ENCODE assay signal across 10 mouse cellular contexts in the genomic region with DNA sequence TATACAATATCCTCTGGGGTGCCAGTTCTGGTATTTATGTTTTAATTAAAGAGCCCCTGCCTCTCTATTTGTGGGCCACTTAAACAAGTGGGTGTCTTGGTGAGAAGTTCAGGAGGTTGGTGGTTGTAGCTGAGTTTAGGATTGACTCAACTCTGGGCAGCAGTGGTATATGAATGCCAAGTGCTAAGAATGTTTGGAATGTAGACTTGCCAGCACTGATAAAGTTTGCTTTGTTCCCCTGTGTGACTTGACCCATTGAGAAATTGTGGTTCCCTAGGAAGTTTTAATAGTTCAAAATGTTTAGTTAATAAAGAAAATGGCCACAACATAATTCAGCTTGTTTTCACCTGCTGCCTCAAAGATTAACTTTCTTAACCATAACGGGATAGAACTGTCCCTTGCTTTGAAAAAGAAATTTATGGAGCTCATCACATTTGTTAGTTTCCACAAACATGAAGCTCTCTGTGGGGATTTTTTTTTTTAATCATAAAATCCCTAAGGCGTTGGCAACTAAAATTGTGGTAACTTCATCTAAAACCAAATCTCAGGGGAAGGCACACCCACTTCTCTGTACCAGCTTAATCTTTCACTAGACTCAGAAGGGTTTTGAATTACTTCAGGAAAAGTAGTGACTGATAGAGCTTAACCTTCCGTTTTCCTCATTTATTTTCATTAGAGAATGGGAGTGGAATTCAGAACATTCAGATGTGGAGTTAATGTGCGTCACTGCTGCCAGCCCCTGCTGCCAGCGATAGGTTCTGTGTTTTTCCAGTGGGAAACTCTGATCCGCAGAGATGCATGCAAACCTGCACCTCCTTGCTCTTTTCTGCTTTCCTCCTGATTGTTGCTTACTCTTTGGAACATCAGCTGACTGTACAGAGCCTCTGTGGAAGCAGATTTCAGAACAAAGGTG.
DNase-seq lines count a peak whose midpoint lies in the region; ATAC-seq lines count a peak whose summit lies in the region.
"Had no signal": no experiment of that assay in that cellular context is flagged by ENCODE, and none has a peak within 500 bp of the region (broad histone marks: within the 10 kb centered on the region; RNA-seq: fewer than 3 reads in every experiment).

No protein-coding gene starts in this region.

- H3K9ac ChIP-seq in neural tube, embryonic 13.5 days: no peak overlapping the region
- 0 out of 2 replicates have a peak overlapping the region, but pooled peaks have one; percentile 50 for H3K9ac ChIP-seq in kidney, embryonic 16.5 days (replicated peaks; ENCODE audit: low read length)

- no peak overlapping the region for H3K4me2 ChIP-seq in neural tube, embryonic 13.5 days
- peak overlapping the region; percentile 40 for H3K4me2 ChIP-seq in kidney, embryonic 16.5 days (replicated peaks; ENCODE audit: low read depth, low read length)

- WGBS in neural tube, embryonic 13.5 days: 50% methylated on average over 6 of the region's 6 CpGs
- 12% methylated on average over 6 of the region's 6 CpGs for WGBS in kidney, embryonic 16.5 days

- no peaks in the 10 kb centered on the region for H3K27me3 ChIP-seq in neural tube, embryonic 13.5 days
- no peaks in the 10 kb centered on the region for H3K27me3 ChIP-seq in kidney, embryonic 16.5 days (ENCODE audit: insufficient read depth, low read length)

- no peak; the same call in 1 of the 2 replicates for ATAC-seq in neural tube, embryonic 13.5 days (ENCODE audit: low read depth)
- ATAC-seq in kidney, embryonic 16.5 days (ENCODE audit: low FRiP score, low TSS enrichment): peak; percentile 82
- ATAC-seq: inflammation-experienced regulatory T-cells, adult 6 months had no signal

- H3K27ac ChIP-seq in neural tube, embryonic 13.5 days (replicated peaks): peak overlapping the region; percentile 62
- peak overlapping the region; percentile 93 for H3K27ac ChIP-seq in kidney, embryonic 16.5 days (ENCODE audit: low read length)
- H3K27ac ChIP-seq: macrophage had no signal

- intact Hi-C loops in left cerebral cortex, postnatal 25 days (cut with DNase I): no loop called here

- H3K9me3 ChIP-seq in neural tube, embryonic 13.5 days: no peaks in the 10 kb centered on the region
- no peaks in the 10 kb centered on the region for H3K9me3 ChIP-seq in kidney, embryonic 16.5 days (ENCODE audit: low read length)

- H3K36me3 ChIP-seq in neural tube, embryonic 13.5 days: no peaks in the 10 kb centered on the region
- peaks cover 6% of the 10 kb centered on the region; the same call in 1 of the 2 replicates for H3K36me3 ChIP-seq in kidney, embryonic 16.5 days (ENCODE audit: insufficient read depth, low read length)

- H3K4me1 ChIP-seq in neural tube, embryonic 13.5 days (replicated peaks): peaks cover 14% of the 10 kb centered on the region
- peaks cover 20% of the 10 kb centered on the region for H3K4me1 ChIP-seq in kidney, embryonic 16.5 days (ENCODE audit: insufficient read depth, low read length)

- no peak overlapping the region for H3K4me3 ChIP-seq in neural tube, embryonic 13.5 days
- H3K4me3 ChIP-seq in kidney, embryonic 16.5 days (ENCODE audit: low read length): peak overlapping the region; percentile 35

- DNase-seq in adrenal gland, adult 2 months: peak; percentile 34
- no peak for DNase-seq in adrenal gland, postnatal 25 days
- DNase-seq in neural tube, embryonic 10.5 days (ENCODE audit: extremely low spot score, low spot score): no peak
- peak; percentile 19 for DNase-seq in yolk sac, embryonic 10.5 days (ENCODE audit: low spot score)
- no peak for DNase-seq in cerebellum, postnatal 25 days
- DNase-seq in left cerebral cortex, postnatal 25 days (ENCODE audit: low spot score in 2 of 2): no peak

Comparison
In these comparisons a context has a peak if more than half of its experiments do, and no peak if none do; other contexts are left out.
1. DNase-seq: peak in adrenal gland, adult 2 months (single experiment) and yolk sac, embryonic 10.5 days (single experiment); none in adrenal gland, postnatal 25 days (single experiment), neural tube, embryonic 10.5 days (single experiment), cerebellum, postnatal 25 days (0 of 2) and left cerebral cortex, postnatal 25 days (0 of 2).